Mouse (Mus musculus) stomach, embryonic 14.5 days (tissue): ENCODE data around the gene Irgm1. TPM values are rescaled to one million over a fixed set of nuclear protein-coding genes. Genes with fewer than 3 reads are reported as not detected.

Experiments used
- ATAC-seq: fragments of 200-750 bp; cut with Nextera tagmentation; 2 replicates; pipeline ENCODE4 v1.8.0; 2017; ENCODE audit warnings: low read depth, moderate TSS enrichment; ENCODE audit not compliant: insufficient number of reproducible peaks, insufficient read depth, low FRiP score
- H3K27ac ChIP-seq: fragments of 300-500 bp; sonication (generic); 2 replicates; pipeline ENCODE4 v1.5.1; 2014; ENCODE audit warnings: mild to moderate bottlenecking, low read length, moderate library complexity, mixed read lengths
- H3K27me3 ChIP-seq: fragments of 300-500 bp; sonication (generic); 2 replicates; pipeline ENCODE4 v1.6.1; 2014; ENCODE audit warnings: low read length, control low read depth, mixed read lengths; ENCODE audit not compliant: control insufficient read depth, insufficient read depth
- H3K36me3 ChIP-seq: fragments of 300-500 bp; sonication (generic); 2 replicates; pipeline ENCODE4 v1.6.1; 2014; ENCODE audit warnings: mild to moderate bottlenecking, control low read depth, low read length, moderate library complexity, mixed read lengths; ENCODE audit not compliant: control insufficient read depth, insufficient read depth
- H3K4me1 ChIP-seq: fragments of 300-500 bp; sonication (generic); 2 replicates; pipeline ENCODE4 v1.6.1; 2014; ENCODE audit warnings: low read length, control low read depth, mixed read lengths; ENCODE audit not compliant: control insufficient read depth, insufficient read depth
- H3K4me2 ChIP-seq: fragments of 300-500 bp; sonication (generic); replicated peaks from 2 replicates; pipeline ENCODE4 v1.6.1; 2014; ENCODE audit warnings: low read depth, low read length, control low read depth
- H3K4me3 ChIP-seq: fragments of 300-500 bp; sonication (generic); 2 replicates; pipeline ENCODE4 v1.5.1; 2014; ENCODE audit warnings: low read depth, low read length, control low read depth
- H3K9ac ChIP-seq: fragments of 300-500 bp; sonication (generic); replicated peaks from 2 replicates; pipeline ENCODE4 v1.6.1; 2014; ENCODE audit warnings: low read depth, mild to moderate bottlenecking, control low read depth, low read length, moderate library complexity, mixed read lengths
- H3K9me3 ChIP-seq: fragments of 300-500 bp; sonication (generic); 2 replicates; pipeline ENCODE4 v1.6.1; 2016; ENCODE audit warnings: low read depth, low read length, control low read depth; ENCODE audit not compliant: control insufficient read depth
- WGBS: fragments of 180-500 bp; shearing (Covaris S2); extraction: QIAGEN DNeasy Blood & Tissue Kit; methylation state at CpG from one replicate; pipeline ENCODE4 v1.1.7; 2014; 5-methylcytosine and 5-hydroxymethylcytosine counted together
- polyA plus RNA-seq: library from polyadenylated mRNA; unstranded; fragments of >200 nt; fragmentation: Nextera tagmentation; extraction: Ambion mirVana; gene quantifications from 2 replicates; pipeline ENCODE4 v1.2.1, GENCODE M21; 2014

Gene Irgm1
- polyA plus RNA-seq, 1 experiment from 2014 or later = 13.2 TPM

DNA sequence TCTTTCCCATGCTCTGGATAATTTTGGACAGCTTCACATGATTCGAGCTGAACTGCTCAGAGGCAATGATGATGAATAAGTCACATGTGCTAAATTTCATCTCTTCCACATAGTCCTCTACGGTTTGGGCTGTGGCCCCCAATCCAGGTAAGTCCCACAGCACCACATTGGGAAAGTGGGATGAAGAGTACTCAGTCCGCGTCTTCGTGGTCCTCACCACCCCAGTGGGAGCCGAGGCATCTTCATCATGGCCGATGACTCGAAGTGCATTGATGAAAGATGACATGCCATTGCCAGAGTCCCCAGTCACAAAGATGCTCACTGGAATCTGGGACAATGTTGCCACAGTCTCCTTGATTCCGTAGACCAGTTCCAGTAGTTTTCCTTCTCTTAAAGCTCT, 5.0 kb downstream of the Irgm1 start:
- H3K9me3 ChIP-seq = no peaks in the 10 kb centered on the region
- peaks cover 14% of the 10 kb centered on the region for H3K4me1 ChIP-seq
- H3K36me3 ChIP-seq = no peaks in the 10 kb centered on the region
- 96% methylated on average over 9 of the region's 9 CpGs for WGBS
- no peak overlapping the region for H3K9ac ChIP-seq
- H3K27me3 ChIP-seq = no peaks in the 10 kb centered on the region
- no peak overlapping the region for H3K4me2 ChIP-seq
- no peak for ATAC-seq
- H3K4me3 ChIP-seq = no peak overlapping the region
- no peak overlapping the region for H3K27ac ChIP-seq

DNA sequence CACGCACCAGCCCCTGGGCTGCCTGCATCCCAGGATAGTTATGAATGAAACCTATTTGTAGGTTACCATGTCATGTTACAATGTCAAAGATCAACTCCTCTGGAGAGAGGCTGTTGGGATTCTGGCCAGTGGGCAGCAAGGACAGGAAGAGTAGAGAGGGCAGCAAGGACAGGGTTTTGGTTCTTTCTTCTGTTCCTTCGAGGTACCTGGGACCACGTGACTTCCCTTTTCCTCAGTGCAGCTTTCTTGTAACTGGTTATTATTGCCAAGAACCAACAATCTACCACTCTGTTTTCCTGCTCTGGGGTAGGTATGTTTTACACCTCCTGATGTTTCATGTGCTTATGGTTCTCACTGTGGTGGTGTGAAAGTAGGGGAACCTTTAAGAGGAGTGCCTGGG, 7.7 kb downstream of the Irgm1 start:
- Histone ChIP-seq H3K36me3 (no peaks in the 10 kb centered on the region), H3K9me3 (no peaks in the 10 kb centered on the region), H3K27me3 (no peaks in the 10 kb centered on the region), H3K27ac (no peak overlapping the region), H3K4me3 (no peak overlapping the region), H3K4me2 (no peak overlapping the region), H3K4me1 (no peaks in the 10 kb centered on the region), H3K9ac (no peak overlapping the region)
- WGBS = 89% methylated on average over 3 of the region's 3 CpGs
- ATAC-seq = no peak

DNA sequence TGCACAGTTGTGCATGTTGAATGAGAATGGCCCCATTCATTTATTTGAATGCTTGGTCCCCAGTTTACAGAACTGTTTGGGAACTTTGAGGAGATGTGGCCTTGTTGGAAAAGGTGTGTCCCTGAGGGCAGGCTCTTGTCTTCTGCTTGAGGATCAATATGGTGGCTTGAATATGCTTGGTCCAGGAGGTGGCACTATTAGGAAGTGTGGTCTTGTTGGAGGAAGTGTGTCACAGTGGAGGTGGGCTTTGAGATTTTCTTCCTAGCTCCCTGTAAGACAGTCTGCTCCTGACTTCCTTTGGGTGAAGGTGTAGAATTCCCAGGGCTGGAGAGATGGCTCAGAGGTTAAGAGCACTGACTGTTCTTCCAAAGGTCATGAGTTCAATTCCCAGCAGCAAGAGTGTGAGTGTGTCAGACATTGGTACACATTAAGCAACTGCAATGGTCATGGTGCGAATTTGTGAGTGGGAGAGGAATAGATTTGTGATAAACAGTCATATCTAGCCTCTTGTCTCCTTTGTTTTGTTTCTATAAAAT, 8.6 kb downstream of the Irgm1 start:
- 84% methylated on average over 1 of the region's 1 CpGs for WGBS
- no peak for ATAC-seq

DNA sequence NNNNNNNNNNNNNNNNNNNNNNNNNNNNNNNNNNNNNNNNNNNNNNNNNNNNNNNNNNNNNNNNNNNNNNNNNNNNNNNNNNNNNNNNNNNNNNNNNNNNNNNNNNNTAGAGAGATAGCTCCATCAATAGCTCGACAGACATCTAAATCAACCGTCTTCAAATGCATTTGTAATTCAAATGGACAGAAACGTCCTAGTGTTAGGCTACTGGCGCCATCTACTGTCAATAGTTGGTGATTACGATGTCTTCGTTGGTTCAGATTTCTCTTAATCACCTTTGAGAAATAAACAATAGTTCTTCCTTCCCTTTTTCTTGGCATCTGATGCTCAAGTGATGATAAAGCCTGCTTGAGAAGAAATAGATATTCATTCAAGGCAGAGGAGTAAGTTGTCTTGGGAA, 12.5 kb downstream of the Irgm1 start:
- Histone ChIP-seq H3K27ac (no peak overlapping the region), H3K36me3 (no peaks in the 10 kb centered on the region), H3K9ac (no peak overlapping the region), H3K27me3 (no peaks in the 10 kb centered on the region), H3K4me2 (peak overlapping the region; percentile 65), H3K4me3 (peak overlapping the region; percentile 61; the same call in 1 of the 2 replicates), H3K4me1 (peaks cover 8% of the 10 kb centered on the region), H3K9me3 (no peaks in the 10 kb centered on the region)
- 0% methylated on average over 6 of the region's 6 CpGs for WGBS
- ATAC-seq = no peak

More for the DNA sequence above, 8.6 kb downstream of the Irgm1 start:
- H3K36me3 ChIP-seq = no peaks in the 10 kb centered on the region
- H3K9me3 ChIP-seq = no peaks in the 10 kb centered on the region
- H3K27me3 ChIP-seq = no peaks in the 10 kb centered on the region
- no peaks in the 10 kb centered on the region; the same call in 1 of the 2 replicates for H3K4me1 ChIP-seq
- no peak overlapping the region for H3K27ac ChIP-seq
- no peak overlapping the region for H3K4me3 ChIP-seq
- H3K9ac ChIP-seq = no peak overlapping the region
- H3K4me2 ChIP-seq = no peak overlapping the region

DNA sequence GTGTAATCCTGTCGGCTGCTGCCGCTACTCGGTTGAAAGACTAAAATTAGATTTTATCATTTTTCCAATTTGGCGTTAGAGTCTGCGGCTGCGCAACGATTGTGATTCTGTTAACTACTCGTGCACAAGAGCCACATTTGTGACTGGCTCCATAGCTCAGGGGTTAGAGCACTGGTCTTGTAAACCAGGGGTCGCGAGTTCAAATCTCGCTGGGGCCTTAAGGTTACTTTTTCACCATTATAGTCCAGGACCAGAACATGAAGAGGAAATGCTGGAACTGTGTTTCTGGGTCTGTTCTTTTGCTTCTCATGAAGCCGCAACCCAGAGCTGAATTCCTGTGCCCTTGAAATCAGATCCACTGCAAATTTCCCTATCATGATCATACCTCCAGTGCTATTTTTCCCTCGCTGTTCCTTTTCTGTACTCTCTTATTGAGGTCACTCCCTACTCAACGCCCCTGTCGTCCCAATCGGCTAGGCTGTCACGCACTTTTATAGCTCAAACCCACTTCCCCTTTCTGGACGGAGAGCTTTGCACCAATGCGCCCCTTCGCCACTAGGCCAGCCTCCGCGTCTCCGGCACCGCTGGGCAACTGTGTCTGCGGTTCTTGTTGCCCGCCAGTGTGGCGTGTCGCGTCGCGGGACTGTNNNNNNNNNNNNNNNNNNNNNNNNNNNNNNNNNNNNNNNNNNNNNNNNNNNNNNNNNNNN, 17.9 kb downstream of the Irgm1 start:
- H3K27ac ChIP-seq = no peak overlapping the region

DNA sequence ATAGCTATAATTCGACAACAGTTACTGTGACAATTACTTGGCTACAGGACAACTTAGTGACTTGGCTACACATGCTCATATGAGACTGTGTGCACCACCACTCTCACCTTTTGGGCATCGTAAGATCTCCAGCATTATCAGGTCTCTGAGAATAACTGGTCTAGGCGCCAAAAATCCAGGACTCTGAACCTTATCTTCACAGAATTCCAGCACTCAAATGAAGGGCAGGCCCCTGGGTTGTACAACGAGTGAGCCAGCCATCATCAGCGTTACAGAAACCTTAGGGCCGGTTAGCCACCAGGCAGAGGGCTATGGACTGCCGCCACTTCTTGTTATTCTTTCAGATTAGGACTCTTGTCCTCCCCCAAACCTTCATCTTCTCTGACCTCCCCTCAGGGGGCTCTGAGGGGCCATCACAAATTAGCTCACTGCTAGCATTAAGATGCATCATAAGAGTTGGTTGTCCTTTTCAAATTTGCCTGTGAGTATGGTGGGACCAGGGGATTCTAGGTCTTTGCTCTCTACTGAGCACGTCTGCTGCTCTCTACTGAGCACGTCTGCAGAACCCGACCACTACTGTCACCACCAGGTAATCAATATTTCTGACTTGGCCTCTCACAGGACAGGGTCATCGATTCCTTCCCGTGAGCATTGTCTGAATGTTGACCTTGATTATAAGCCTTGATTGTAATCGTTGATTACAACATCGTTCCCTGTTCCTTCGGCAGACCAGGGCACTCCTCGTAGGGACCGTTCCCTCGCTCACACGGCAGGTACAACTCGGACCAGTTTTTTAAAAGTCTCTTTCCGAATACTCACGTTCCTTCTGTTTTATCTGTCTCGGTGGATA, 18.6 kb downstream of the Irgm1 start:
- 10% methylated on average over 23 of the region's 23 CpGs for WGBS

More for the DNA sequence above, 17.9 kb downstream of the Irgm1 start:
- H3K4me1 ChIP-seq = peaks cover 9% of the 10 kb centered on the region
- under 1% methylated on average over 31 of the region's 31 CpGs for WGBS
- no peaks in the 10 kb centered on the region for H3K27me3 ChIP-seq
- no peaks in the 10 kb centered on the region for H3K36me3 ChIP-seq
- ATAC-seq = peak; percentile 62
- no peak overlapping the region; the same call in 1 of the 2 replicates for H3K9ac ChIP-seq
- no peaks in the 10 kb centered on the region for H3K9me3 ChIP-seq
- peak overlapping the region; percentile 61 for H3K4me3 ChIP-seq
- peak overlapping the region; percentile 75 for H3K4me2 ChIP-seq

DNA sequence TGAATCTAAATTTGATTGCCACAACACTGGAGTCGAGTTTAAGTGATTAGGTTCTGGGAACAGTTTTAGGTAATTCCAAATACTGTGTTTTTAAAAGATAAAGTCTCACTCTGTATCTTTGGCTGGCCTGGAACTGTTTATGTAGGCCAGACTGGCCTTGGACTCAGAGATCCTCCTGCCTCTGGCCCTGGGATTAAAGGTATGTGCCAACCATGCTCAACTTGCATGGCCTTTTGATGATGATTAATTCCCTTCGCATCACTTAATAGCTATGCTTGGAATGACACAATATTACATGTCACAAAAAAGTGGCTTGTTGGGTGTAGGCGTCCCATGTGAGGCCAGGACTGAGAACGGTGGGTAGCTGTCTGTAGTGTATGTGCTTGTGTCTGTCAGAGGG, 19.3 kb downstream of the Irgm1 start:
- Histone ChIP-seq H3K4me2 (no peak overlapping the region), H3K27me3 (no peaks in the 10 kb centered on the region), H3K4me1 (peaks cover 9% of the 10 kb centered on the region; the same call in 1 of the 2 replicates), H3K9ac (no peak overlapping the region), H3K4me3 (no peak overlapping the region), H3K27ac (no peak overlapping the region), H3K36me3 (no peaks in the 10 kb centered on the region), H3K9me3 (no peaks in the 10 kb centered on the region)
- no peak for ATAC-seq
- 82% methylated on average over 4 of the region's 4 CpGs for WGBS

More for the DNA sequence above, 18.6 kb downstream of the Irgm1 start:
- ATAC-seq = peak; percentile 2; the same call in 1 of the 2 replicates
- H3K9me3 ChIP-seq = no peaks in the 10 kb centered on the region
- peak overlapping the region; percentile 61 for H3K4me3 ChIP-seq
- H3K27ac ChIP-seq = no peak overlapping the region
- H3K4me1 ChIP-seq = peaks cover 9% of the 10 kb centered on the region; the same call in 1 of the 2 replicates
- no peaks in the 10 kb centered on the region for H3K27me3 ChIP-seq
- 0 out of 2 replicates have a peak overlapping the region, but pooled peaks have one; percentile 30 for H3K9ac ChIP-seq
- no peaks in the 10 kb centered on the region for H3K36me3 ChIP-seq
- peak overlapping the region; percentile 75 for H3K4me2 ChIP-seq

DNA sequence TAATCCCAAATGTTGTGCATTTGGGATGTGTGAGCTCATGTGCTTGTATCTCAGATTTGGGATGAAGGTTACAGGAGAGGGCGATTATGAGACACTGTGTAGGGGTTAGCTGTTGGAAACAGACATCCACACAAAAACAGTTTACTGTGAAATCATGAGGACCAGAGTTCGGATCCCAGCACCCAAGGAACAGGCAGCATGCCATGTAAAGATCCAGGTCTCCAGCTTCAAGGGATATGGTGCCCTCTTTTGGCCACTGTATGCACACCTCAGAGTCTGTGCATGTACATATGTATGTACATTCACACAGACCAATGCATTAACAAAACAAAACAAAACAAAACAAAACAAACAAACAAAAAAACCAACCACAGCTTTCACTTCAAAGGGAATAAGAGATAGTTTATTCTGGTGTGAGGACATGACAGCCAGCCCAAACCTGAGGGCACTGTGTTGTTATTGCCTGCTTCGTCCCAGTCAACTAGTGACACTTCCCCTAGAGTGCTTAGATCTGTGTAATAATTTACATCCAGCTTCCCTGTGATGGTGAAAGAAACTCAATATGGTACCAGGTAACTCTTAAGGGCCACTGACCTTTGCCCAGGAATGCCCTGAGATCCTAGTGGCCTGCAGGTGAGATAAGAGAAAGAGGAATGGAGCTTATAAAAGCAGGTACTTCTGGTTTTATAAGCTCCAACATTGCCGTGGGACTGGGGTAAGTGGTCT, 20.1 kb downstream of the Irgm1 start:
- Histone ChIP-seq H3K4me2 (no peak overlapping the region), H3K4me1 (peaks cover 9% of the 10 kb centered on the region; the same call in 1 of the 2 replicates), H3K4me3 (no peak overlapping the region), H3K9me3 (no peaks in the 10 kb centered on the region), H3K36me3 (no peaks in the 10 kb centered on the region), H3K9ac (no peak overlapping the region), H3K27me3 (no peaks in the 10 kb centered on the region), H3K27ac (no peak overlapping the region)
- WGBS = 76% methylated on average over 4 of the region's 4 CpGs
- ATAC-seq = no peak
